Mouse (Mus musculus): Measurements from ENCODE around the gene Mansc4.

GRCm38 (mm10) chr6:147102293-147102692, 15.5 kb upstream of the Mansc4 start:
- TF ChIP-seq POLR2A (IDR thresholded peaks at IDR 0.05; ENCODE audit: insufficient read depth, low read length) (no peak), CTCF (IDR thresholded peaks at IDR 0.05; ENCODE audit: low read depth, low read length) (no peak), EP300 (IDR thresholded peaks at IDR 0.05; ENCODE audit: insufficient read depth, low read depth, low read length) (no peak)

Measured in ES-Bruce4 (cell line).